Mouse (Mus musculus) liver, embryonic 16.5 days (tissue): ENCODE measurements around the gene Mrpl33. TPM values are rescaled to one million over a fixed set of nuclear protein-coding genes. Genes with fewer than 3 reads are reported as not detected.
A peak's percentile ranks its signal among the peaks of the same experiment; 100 is the strongest.

Source experiments
- ATAC-seq: fragments of 200-750 bp; cut with Nextera tagmentation; 2 replicates; pipeline ENCODE4 v1.8.0; 2017; ENCODE audit warnings: low read depth, mild to moderate bottlenecking, moderate number of reproducible peaks, moderate library complexity
- H3K27ac ChIP-seq: fragments of 300-500 bp; sonication (generic); 2 replicates; pipeline ENCODE4 v1.5.1; 2014; ENCODE audit warnings: mild to moderate bottlenecking, low read length
- H3K27me3 ChIP-seq: fragments of 300-500 bp; sonication (generic); 2 replicates; pipeline ENCODE4 v1.6.1; 2014; ENCODE audit warnings: low read depth, low read length, mixed read lengths; ENCODE audit not compliant: control insufficient read depth, insufficient read depth
- H3K36me3 ChIP-seq: fragments of 300-500 bp; sonication (generic); 2 replicates; pipeline ENCODE4 v1.6.1; 2014; ENCODE audit warnings: mild to moderate bottlenecking; ENCODE audit not compliant: control insufficient read depth, insufficient read depth
- H3K4me1 ChIP-seq: fragments of 300-500 bp; sonication (generic); 2 replicates; pipeline ENCODE4 v1.6.1; 2014; ENCODE audit warnings: low read depth, low read length, mixed read lengths; ENCODE audit not compliant: control insufficient read depth
- H3K4me2 ChIP-seq: fragments of 300-500 bp; sonication (generic); 2 replicates; pipeline ENCODE4 v1.6.1; 2014; ENCODE audit warnings: low read depth, low read length, mixed read lengths
- H3K4me3 ChIP-seq: fragments of 300-500 bp; sonication (generic); 2 replicates; pipeline ENCODE4 v1.5.1; 2014; ENCODE audit warnings: low read depth, mild to moderate bottlenecking, low read length
- H3K9ac ChIP-seq: fragments of 300-500 bp; sonication (generic); 2 replicates; pipeline ENCODE4 v1.6.1; 2014; ENCODE audit warnings: low read depth, low read length
- H3K9me3 ChIP-seq: fragments of 300-500 bp; sonication (generic); replicated peaks from 2 replicates; pipeline ENCODE4 v1.6.1; 2016; ENCODE audit warnings: low read length; ENCODE audit not compliant: control insufficient read depth
- WGBS: fragments of 180-500 bp; shearing (Covaris S2); extraction: QIAGEN DNeasy Blood & Tissue Kit; methylation state at CpG from one replicate; pipeline ENCODE4 v1.1.7; 2014; ENCODE audit not compliant: insufficient replicate concordance; 5-methylcytosine and 5-hydroxymethylcytosine counted together
- polyA plus RNA-seq: library from polyadenylated mRNA; unstranded; fragments of >200 nt; fragmentation: Nextera tagmentation; extraction: Ambion mirVana; gene quantifications from 2 replicates; pipeline ENCODE4 v1.2.1, GENCODE M21; 2015

The Mrpl33 gene
- polyA plus RNA-seq, 1 experiment from 2014 or later: 141 TPM

DNA sequence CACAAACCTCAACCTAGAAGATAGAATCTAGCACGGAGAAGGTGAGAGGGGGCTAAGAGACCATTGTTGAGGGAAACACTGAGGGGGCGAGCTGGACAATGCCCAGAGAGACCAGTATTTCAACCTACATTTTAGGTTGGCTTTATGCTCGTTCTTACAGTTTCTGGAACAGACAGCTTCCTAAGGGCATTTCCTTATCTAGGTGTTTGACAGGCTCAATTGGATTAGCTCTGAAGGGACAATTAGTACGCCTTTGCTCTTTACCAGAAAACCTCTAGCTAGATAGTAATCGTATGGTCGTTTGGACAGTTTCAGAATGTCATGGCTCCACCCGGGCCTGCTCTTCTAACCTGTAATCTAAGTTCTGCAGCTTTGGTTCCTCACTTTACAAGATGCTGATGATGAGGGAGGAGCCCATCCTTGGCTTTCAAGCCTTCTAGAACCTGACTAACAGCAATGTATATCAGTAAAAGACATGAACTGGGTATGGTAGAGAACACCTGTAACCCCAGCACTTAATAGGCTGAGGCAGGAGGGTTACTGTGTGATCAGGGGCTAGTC, 4.5 kb downstream of the Mrpl33 start:
- H3K27ac ChIP-seq: no peak overlapping the region
- H3K4me1 ChIP-seq: peaks cover 7% of the 10 kb centered on the region; the same call in 1 of the 2 replicates
- no peak for ATAC-seq
- no peak overlapping the region for H3K9ac ChIP-seq
- no peaks in the 10 kb centered on the region for H3K27me3 ChIP-seq
- 33% methylated on average over 7 of the region's 7 CpGs for WGBS
- no peak overlapping the region for H3K4me3 ChIP-seq
- H3K4me2 ChIP-seq: no peak overlapping the region
- no peaks in the 10 kb centered on the region for H3K9me3 ChIP-seq
- H3K36me3 ChIP-seq: no peaks in the 10 kb centered on the region

DNA sequence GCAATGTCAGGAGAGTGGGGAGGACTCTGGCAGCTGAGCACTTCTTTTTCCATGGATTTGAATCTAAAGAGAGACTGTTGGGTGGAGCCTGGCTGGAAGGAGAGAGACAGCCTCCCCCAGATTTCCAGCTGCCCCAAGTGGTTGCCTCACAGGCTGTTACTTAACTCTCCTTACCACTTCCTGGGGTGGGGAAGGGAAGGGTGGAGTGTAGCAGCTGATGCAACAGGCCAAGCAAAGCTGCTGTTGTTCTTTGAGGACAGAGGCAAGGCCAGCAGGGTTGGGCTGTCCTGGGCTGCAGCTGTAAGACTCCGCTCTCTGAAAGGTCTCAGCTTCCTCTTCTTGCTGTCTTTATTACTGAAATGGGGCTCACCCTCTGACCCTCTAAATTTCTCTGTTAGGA, 5.6 kb downstream of the Mrpl33 start:
- WGBS: 42% methylated on average over 1 of the region's 1 CpGs

DNA sequence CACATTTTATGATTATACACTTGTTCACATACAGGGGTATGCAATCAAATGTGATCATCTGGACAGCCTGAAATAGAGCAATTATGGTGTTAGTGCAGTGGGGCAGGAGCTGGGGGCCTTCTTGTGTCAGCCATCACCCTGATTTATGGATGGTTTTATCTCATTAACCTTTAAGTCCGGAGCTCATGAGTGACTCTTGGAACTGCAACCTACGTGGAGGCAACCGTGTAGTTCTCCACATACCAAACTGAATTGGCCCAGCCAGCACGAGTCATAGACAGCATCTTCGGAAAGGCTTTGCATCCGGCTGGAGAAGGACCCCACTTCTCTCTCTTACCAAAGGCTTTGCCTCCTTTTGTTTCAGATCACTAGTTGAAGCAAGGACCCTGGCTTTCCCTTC, 7.0 kb downstream of the Mrpl33 start:
- no peak overlapping the region for H3K27ac ChIP-seq
- no peaks in the 10 kb centered on the region for H3K9me3 ChIP-seq
- 81% methylated on average over 6 of the region's 6 CpGs for WGBS
- H3K9ac ChIP-seq: no peak overlapping the region
- H3K4me1 ChIP-seq: peaks cover 3% of the 10 kb centered on the region; the same call in 1 of the 2 replicates
- no peak for ATAC-seq
- H3K4me3 ChIP-seq: no peak overlapping the region
- no peak overlapping the region for H3K4me2 ChIP-seq
- H3K36me3 ChIP-seq: no peaks in the 10 kb centered on the region
- no peaks in the 10 kb centered on the region for H3K27me3 ChIP-seq

More for the DNA sequence above, 5.6 kb downstream of the Mrpl33 start:
- Histone ChIP-seq H3K9me3 (no peaks in the 10 kb centered on the region), H3K27ac (no peak overlapping the region), H3K4me1 (peaks cover 3% of the 10 kb centered on the region; the same call in 1 of the 2 replicates), H3K36me3 (no peaks in the 10 kb centered on the region), H3K4me3 (no peak overlapping the region), H3K4me2 (no peak overlapping the region), H3K9ac (no peak overlapping the region), H3K27me3 (no peaks in the 10 kb centered on the region)
- ATAC-seq: peak; percentile 72

DNA sequence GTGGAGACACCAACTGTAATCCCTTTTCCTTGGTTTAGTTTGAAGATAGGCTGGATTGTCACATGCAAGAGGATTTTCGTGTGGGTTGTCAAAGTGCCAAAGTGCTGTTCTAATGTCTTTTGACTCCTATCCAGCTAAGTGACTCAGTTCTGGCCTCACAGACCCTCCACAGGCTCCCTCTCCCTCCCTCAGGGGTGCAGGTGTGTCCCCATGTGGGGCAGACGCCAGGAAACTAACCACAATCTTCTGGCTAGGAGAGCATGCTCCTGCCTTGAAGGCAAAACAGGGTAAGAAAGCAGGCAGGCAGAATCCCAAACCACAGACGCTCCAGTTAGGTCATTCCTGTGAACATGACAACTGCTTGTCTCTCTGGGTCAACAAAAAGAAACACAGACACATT, 9.4 kb downstream of the Mrpl33 start:
- 28% methylated on average over 3 of the region's 3 CpGs for WGBS
- Histone ChIP-seq H3K9ac (no peak overlapping the region), H3K27me3 (no peaks in the 10 kb centered on the region), H3K36me3 (no peaks in the 10 kb centered on the region), H3K9me3 (no peaks in the 10 kb centered on the region), H3K4me2 (no peak overlapping the region), H3K4me1 (peaks cover 3% of the 10 kb centered on the region; the same call in 1 of the 2 replicates), H3K4me3 (no peak overlapping the region), H3K27ac (no peak overlapping the region)
- ATAC-seq: no peak

DNA sequence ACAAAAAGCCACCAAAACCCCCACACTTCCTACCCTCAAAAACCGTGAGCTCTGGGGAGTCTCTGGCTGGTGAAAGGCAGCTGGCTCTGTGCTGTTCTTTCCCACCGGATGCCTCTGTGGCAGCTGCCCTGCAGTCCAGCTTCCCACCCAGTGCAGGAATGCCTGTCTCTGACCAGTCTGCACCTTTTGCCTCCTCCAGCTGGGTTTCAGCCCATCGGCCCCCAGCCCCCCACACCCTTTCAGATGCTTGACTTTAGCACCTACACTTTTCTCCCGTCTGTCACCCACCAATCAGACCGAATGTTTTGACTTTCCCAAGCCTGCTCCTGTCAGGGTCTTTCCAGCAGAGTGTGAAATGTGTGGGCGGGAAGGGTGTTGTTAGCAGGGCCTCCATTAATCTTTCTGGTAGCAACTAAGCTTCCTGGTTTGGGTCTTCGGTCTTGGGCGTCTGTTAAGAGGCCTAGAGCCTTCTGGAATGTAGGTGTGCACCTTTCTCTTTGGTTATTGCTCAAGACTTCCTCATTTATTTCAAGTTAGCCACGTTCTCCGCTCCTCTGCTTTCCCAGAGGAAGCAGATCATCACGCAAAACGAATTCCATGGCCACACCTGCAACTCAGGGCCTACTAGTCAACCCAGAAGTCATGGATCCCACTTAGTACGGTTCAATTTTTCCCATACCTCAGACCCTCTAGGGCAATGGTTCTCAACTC, 13.8 kb downstream of the Mrpl33 start:
- Histone ChIP-seq H3K9ac (no peak overlapping the region), H3K4me2 (no peak overlapping the region), H3K27me3 (no peaks in the 10 kb centered on the region), H3K27ac (no peak overlapping the region), H3K4me3 (no peak overlapping the region), H3K36me3 (no peaks in the 10 kb centered on the region), H3K4me1 (peaks cover 8% of the 10 kb centered on the region), H3K9me3 (no peaks in the 10 kb centered on the region)
- WGBS: 57% methylated on average over 13 of the region's 13 CpGs
- no peak for ATAC-seq

DNA sequence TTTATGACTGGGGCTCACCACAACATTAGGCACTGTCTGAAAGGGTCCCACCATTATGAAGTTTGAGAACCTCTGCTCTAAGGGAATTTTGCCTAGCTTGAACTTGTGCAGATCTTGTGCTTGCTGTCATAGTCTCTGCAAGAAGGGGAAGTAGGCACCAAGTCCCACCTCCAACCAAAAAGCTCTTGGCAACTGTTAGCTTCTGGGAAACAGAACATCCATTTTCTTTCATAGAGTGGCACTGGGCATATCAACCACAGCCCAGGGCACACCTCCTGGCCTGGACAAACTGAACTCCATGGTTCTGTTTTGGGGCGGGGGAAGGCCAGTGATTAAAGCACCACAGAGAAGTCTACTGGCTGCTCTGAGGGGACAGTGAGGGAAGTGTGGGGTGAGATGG, 14.5 kb downstream of the Mrpl33 start:
- no peak for ATAC-seq
- WGBS: 63% methylated on average over 1 of the region's 1 CpGs
- H3K4me1 ChIP-seq: peaks cover 8% of the 10 kb centered on the region
- H3K4me3 ChIP-seq: no peak overlapping the region
- H3K27me3 ChIP-seq: no peaks in the 10 kb centered on the region
- H3K27ac ChIP-seq: no peak overlapping the region
- H3K4me2 ChIP-seq: no peak overlapping the region
- peaks cover under 1% of the 10 kb centered on the region; the same call in 1 of the 2 replicates for H3K36me3 ChIP-seq
- no peak overlapping the region for H3K9ac ChIP-seq
- H3K9me3 ChIP-seq: no peaks in the 10 kb centered on the region

DNA sequence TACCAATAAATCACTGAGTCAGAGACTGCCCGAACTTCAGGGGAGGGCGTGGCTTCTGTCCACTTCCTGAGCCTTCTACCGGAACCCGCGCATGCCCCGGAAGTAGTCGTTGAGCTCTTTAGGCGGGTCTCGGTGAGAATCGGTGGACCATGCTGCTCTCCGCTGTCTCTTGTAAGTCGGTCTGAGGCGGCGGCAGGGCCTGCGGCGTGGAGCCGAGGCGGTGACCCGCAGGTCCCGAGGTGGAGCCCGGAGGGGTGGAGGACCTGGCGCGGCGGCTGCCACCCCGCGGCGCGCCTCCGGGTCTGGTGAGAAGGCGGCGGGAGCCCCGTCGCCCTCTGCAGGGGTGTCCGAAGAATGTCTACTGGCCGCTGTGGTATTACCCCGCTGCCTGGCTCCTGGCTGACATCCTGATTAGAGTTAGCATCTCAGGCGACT, 17.1 kb downstream of the Mrpl33 start:
- Histone ChIP-seq H3K27me3 (no peaks in the 10 kb centered on the region), H3K4me3 (peak overlapping the region; percentile 89), H3K4me2 (peak overlapping the region; percentile 67), H3K27ac (peak overlapping the region; percentile 95), H3K36me3 (peaks cover 17% of the 10 kb centered on the region), H3K4me1 (peaks cover 8% of the 10 kb centered on the region), H3K9me3 (no peaks in the 10 kb centered on the region), H3K9ac (peak overlapping the region; percentile 85)
- peak; percentile 88 for ATAC-seq
- WGBS: under 1% methylated on average over 37 of the region's 37 CpGs

DNA sequence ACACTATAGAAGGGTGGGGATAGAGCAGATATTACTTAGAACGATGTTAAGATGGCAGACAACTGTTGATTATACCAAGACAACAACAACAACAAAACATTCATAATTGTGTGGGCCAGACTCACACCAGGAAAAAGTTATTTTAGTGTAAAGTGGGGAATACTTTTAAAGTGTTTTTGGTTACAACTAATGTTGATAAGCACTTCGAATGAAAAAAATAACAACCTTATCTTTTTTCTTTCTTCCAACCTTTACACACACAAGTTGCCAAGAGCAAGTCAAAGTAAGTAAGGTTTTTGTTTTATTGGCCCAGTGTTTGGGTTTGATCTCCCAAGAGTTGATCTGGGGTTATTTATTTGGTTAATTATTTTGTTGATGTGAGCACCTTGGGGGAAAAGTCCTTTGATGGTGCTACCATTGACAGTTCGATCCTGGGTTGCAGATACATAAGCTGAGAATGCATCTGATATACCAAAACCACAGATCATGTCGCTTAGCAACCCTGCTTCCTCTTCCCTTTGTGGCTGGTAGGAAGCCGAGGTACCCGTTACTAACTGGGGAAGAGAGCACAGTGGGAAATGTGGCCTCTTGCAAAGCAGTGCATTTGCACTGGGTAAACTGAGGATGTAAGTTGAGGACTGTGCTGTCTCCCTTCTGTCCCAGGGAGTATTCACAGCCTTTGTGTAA, 17.7 kb downstream of the Mrpl33 start:
- Histone ChIP-seq H3K27me3 (no peaks in the 10 kb centered on the region), H3K4me2 (peak overlapping the region; percentile 67), H3K4me1 (peaks cover 8% of the 10 kb centered on the region), H3K36me3 (peaks cover 17% of the 10 kb centered on the region), H3K4me3 (peak overlapping the region; percentile 89), H3K9me3 (no peaks in the 10 kb centered on the region), H3K27ac (peak overlapping the region; percentile 95), H3K9ac (peak overlapping the region; percentile 85)
- 10% methylated on average over 6 of the region's 6 CpGs for whole genome bisulfite sequencing
- ATAC-seq: no peak

DNA sequence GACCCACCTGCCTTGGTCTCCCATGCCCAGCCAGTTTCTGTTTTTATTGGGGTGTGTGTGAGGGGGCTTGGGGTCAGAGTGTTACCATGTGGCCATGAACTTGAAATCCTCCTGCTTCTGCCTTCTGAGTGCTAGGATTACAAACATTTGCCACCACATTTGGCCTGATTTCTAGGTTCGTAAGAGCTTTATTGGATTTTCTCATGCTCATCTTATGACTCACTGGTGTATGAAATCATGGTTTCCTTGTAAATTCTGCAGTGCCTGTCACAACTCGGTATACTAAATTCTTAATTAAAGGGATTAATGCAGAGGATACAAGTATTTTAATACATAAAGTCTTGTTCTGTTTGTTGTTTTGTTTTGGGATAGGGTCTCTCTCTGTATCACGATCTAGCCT, 23.6 kb downstream of the Mrpl33 start:
- H3K9me3 ChIP-seq: no peaks in the 10 kb centered on the region
- H3K9ac ChIP-seq: no peak overlapping the region
- H3K27ac ChIP-seq: no peak overlapping the region
- H3K4me2 ChIP-seq: no peak overlapping the region
- no peaks in the 10 kb centered on the region for H3K27me3 ChIP-seq
- 82% methylated on average over 3 of the region's 3 CpGs for WGBS
- H3K4me3 ChIP-seq: no peak overlapping the region
- peaks cover 20% of the 10 kb centered on the region for H3K36me3 ChIP-seq
- no peak for ATAC-seq
- H3K4me1 ChIP-seq: no peaks in the 10 kb centered on the region; the same call in 1 of the 2 replicates
